Mouse (Mus musculus): ENCODE measurements around the gene Tcl1.
"Not testable (repeated sequence)": the region's sequence is repeated elsewhere in the genome, so short reads cannot be mapped to it uniquely, and the experiment has no call there.

Gene Tcl1

DNA sequence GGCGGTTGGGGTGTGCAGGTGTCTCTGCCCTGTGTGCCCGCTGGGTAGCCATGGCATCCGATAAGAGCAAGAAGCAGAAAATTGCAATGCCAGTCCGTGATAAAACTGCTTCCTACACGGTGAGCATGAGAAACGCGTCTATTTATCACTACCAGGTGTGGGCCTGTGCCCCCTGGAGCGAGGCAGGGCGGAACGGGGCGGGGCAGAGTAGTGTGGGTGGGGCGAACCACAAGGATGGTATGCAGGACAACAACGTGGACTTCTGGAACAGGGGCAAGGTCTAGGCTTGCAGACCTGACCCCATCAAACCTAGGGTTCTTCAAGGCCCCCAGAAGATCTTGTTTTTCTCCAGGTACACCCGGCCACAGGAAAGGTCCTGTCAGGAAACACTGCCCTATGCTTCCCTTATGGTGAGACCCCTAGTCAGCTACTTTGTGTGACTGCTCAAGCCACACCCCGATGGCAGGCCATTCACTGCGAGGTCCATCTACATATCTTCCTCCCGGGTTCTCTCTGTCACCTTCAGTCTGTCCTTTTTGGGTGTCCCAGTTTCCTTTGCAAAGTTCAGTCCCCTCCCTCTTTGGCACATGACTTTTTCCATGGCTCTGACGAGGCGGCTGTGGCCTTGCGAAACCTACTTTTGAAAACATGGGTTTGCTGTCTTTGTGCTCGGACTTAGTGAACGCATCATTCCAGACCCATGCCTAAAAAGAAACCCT lies at the start of gene Tcl1:
TSS of gene Tcl1 (minus strand) at position 193 of the 719 bp plus-strand sequence.
- DNase-seq (ENCODE audit: low spot score): no peak

DNA sequence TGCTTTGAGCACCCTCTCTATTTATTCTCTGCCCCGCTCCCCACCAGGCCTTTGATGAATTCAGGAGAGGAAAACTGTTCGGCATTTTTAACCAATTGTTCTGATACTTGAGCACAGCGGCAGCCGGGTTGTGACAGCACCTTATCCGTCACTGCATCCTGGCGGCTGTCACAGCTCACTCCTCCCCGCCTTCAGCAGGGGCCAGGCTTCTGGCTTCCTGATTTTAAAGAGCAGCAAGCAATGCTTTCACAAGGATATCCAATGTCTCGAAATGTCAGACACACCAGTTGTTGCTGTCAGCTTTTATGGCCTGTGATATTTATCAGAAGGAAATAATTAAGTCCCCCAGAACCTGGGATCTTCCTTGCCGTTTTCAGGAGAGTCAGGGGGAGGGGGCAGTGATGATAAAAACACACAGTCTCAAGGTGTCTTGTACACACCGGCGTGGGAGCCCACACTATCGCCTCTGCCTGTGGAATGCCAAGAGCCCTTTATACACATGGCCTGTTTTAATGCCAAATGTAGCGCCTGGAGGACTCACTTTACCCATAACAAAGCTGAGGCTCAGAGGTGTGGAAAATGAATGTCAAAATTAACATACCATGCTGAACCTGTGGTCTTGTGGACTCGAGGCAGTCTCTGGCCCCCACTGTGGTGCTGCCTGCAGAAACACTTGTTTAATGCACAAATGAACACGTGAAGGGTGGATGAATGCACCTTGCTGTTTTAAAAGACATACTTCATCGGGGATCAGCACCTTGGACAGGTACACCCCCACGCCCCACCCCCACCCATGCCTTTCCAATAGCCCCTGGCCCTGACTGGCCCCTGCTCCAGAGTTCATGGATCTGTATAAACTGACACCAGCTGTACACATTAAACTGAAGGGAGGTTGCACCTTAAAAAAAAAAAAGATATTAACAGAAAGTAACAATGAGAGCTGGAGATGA lies 48.7 kb upstream of the Tcl1 start:
- DNase-seq (ENCODE audit: low spot score): no peak

DNA sequence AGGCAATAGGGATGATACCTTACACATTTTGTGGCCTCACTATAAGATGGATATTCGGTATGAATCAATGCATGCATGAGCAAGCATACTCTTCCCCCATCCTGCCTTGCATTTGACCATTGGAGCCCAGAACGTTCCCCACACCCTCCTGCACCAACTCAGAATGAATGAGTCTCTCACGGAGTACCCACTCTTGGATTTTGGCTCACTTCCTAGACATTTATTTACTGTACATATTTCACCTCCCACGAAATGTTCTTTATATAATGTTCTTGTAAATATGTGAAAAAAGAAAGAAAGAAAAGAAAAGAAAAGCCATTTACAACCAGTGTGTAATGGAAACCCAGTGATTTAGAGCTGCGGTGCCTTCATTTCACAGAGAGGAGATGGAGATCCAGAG lies 44.5 kb upstream of the Tcl1 start:
- DNase-seq (ENCODE audit: low spot score): no peak

DNA sequence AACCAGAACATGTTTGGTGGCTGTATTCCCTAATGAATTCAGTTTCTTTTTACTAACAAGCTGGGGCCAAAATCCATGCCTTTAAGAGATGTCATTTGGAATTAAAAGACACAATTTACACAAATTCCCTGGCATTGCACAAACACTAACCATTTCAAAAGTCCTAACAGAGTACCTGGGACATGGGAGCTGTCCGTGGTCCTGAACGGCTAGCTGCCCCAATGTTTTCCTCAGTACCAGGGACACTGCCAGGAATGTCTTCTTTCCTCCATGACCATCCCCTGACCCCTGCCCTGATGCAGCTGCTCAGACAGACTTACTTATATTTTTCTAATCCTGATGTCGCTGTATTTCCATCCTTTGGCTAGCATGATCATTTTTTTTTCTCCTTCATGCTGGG lies 43.5 kb upstream of the Tcl1 start:
- peak; percentile 17 for DNase-seq (ENCODE audit: low spot score)

DNA sequence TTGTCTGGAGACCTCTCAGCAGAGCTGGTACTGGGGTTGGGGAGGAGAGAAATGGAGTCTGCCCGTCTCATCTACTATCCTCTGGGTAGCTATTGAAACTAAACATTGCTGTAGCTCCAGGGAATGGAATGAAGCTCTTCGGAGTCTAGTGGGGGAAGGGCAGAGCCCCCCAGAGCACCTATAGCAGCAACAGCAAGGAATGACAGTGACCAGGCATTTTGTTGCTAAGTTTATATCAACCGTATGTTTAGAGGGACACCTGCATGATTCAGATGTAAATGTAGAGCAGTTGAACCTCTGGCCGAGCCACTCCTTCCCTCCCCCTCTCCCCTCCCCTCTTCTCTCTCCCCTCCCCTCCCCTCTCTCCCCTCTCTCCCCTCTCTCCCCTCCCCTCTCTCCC lies 36.6 kb upstream of the Tcl1 start:
- no peak for DNase-seq (ENCODE audit: low spot score)

DNA sequence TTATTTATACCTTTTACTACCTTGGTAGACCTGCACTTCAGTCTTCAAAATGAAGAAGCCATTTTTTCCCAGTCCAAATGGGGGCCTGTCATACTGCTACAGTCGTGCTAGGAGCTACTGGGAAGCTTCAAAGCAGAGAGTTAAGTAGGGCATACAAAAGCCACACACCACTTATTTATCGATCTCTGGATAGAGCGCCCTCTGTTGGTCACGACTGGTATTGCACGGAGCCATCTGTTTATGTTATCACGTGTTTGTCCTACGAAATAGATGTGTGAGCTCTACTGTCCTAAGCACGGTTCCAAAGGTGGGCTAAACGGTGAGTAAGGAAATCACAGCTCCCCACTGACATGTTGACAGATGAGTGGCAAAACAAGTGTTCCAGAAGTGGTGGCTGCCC lies 36.2 kb upstream of the Tcl1 start:
- no peak for DNase-seq (ENCODE audit: low spot score)

DNA sequence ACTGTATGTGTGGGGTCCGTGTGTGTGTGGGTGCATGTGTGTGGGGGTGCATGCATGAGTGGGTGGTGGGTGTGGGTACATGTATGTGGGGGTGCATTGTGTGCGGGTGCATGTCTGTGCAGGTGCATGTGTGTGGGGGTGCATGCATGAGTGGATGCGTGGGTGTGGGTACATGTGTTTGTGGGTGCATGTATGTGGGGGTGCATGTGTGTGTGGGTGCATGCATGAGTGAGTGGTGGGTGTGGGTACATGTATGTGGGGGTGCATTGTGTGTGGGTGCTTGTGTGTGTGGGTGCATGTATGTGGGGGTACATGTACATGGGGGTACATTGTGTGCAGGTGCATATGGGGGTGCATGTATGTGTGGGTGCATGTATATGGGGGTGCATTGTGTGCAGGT lies 31.2 kb upstream of the Tcl1 start:
- no peak for DNase-seq (ENCODE audit: low spot score)

DNA sequence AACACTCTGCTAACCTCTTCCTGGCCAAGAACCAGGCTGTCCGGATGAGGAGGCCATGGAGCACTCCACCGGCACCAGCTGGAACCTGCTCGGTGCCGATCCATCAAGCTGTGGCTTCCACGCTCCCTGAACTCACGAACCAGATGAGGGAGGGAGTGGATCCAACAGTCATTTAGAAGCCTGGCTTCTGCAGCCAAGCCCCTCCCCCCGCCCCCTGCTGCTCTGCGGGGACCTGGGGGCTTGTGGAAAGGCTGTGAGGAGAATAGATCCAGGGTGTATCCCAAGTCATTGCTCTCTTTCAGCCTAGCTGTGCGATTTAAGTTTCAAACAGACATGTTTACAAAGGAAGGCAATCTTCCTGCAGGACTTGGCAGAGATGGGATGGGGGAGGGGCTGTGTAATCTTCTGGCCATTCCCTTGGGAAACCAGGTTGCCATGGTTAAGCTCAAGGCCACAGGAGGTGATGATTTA lies 26.2 kb upstream of the Tcl1 start:
- peak; percentile 1 for DNase-seq (ENCODE audit: low spot score)

DNA sequence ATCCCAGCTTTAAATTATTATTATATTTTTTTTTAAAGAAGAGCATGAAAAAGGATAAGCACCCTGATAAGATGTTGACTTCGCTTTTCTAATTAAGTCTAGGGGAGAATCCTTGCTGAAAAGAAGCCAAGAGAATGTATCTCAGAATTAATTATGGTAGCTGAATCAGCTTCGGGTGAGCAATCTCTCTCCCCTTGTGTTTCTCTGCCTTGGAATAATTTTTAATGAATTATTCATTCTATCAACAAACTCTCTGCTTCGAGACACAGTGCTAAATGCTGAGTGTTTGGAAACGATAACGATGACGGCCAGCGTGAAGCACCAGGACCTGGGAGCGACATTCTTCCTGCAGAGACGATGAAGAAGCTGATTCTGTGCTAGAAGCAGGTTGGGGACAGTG lies 16.5 kb upstream of the Tcl1 start:
- no peak for DNase-seq (ENCODE audit: low spot score)

DNA sequence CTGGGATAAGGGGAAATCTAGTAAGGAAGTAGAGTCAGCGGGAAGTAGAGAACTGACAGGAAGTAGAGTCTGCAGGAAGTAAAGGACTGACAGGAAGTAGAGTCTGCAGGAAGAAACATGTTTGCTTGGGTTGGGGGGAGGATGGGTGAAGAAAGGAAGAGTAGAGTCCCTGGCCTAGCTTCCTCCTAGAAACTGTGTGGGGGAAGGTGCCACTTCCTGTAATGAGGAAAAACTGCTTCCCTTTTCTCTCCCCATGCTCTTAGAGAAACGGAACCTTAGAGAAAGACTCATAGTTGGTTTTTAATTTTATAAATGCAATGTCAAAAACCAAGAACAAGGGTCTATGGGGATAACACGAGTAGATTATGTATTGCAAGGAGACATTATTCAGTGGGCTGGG lies 12.5 kb upstream of the Tcl1 start:
- DNase-seq (ENCODE audit: low spot score): no peak

DNA sequence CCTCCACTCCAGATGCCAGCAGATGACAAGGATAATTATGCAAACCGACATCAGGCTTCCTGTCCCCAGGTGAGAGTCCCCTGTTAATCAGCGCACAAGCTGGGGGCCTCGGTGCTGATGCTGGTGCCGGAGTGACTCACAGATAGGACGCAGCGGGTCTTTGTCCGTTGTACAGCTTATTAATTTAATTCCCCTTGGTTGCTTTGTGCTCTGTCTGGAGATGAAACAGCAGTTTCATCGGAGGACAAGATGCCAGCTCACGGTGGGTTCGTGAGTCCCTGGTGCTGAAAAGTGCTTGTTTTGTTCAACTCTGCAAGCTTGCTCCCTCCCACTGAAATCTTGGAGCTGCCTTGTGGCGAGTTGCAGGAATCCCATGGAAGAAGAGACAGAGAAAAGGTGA lies 11.8 kb upstream of the Tcl1 start:
- no peak for DNase-seq (ENCODE audit: low spot score)

DNA sequence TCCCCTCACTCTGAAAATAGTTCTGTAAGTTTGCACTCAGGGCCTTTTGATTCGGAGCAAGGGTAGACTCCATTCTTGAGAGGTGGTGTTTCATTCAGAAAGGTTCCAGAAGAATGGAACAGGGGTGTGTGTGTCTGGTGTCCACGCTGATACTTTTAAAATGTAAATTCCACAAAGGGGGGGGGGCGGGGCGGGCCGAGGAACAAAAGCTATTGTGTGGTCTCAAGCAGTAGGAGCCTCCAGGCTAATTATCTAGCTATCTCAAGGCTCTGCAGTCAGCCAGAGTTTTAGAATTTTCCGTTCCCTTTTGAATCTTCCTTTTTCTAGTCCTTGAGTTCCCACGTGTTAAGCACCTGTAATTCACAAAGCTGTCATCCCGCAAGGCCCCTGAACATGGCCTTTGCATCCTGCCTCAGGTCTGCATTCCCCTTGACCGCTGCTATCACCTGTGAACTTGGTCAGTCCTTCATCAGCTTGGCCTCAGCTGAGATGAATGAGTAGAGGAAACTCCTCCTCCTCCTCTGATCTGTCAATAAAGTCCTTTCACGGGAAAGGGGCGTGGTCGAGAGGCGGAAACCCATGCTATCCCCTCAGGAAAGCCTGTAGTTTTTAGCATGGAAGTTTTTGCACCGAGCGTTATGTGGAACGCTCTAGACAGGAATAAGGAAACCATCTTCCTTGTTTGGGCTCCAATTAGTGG lies 2.2 kb upstream of the Tcl1 start:
- DNase-seq (ENCODE audit: low spot score): no peak

DNA sequence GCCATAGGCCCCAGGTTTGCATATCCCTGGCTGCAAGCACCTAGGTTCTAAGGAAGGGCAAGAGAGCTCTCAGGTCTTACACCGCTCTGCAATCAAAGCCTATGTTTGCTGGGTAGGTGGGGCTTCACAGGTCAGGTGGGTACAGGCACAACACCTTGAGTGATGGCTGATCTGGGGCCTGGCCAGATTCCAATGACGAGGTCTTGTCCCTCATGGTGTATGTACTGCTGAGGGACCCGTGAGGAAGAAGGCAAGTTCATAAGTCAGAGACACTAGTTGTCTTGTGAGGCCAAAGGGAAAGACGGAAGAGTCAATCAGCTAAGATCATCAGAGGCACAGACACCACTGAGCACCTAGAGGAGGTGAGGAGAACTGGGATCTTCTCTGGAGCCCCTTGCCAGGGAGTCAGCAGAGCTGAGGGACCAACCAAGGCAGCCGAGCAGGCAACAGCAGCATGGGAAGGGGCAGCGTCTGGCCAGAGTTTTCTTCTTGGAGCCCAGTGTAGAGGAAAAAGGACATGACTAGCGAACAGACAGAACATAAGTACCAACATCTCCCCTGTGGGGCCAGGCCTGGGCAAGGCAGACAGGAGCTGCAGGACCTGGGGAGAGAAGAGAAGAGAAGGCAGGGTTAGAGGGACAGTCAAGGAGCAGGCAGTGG lies 5.4 kb downstream of the Tcl1 start:
- no peak for DNase-seq (ENCODE audit: low spot score)

DNA sequence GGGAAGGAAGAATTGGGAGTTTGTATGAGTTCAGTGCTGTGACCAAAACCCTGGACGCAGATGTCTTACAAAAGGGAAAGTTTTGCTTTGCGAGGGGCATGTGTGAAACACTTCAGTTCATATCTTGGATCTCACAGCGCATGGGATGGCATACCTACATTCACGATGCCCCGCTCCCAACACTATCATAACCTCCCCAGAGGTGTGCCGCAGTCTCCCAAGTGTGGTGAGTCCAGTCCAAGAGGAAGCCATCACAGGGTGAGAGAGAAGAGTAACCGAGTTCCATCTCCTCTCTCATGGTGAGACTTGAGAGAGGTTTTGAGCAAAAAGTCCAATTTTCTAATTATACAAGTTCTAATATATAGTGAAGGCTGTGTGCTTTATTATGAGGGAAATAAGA lies 13.4 kb downstream of the Tcl1 start:
- no peak for DNase-seq (ENCODE audit: low spot score)

DNA sequence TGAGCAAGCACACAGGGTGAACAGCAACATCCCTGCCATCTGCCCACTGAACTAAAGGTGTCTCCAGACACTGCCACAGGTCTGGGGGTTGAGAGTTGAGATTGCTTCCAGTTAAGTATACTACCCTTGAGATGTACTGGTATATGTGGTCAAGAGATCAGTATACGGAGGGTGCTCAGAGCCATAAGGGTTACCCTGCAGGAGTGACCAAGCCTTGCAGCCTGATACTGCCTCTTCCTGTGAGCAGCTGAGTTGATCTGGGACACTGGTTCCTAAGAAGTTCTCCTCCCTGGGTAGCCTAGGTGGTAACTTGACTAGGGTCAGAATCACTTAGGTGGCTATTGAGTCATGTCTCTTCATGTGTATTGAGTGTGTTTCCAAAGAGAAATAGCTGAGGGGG lies 14.2 kb downstream of the Tcl1 start:
- no peak for DNase-seq (ENCODE audit: low spot score)

DNA sequence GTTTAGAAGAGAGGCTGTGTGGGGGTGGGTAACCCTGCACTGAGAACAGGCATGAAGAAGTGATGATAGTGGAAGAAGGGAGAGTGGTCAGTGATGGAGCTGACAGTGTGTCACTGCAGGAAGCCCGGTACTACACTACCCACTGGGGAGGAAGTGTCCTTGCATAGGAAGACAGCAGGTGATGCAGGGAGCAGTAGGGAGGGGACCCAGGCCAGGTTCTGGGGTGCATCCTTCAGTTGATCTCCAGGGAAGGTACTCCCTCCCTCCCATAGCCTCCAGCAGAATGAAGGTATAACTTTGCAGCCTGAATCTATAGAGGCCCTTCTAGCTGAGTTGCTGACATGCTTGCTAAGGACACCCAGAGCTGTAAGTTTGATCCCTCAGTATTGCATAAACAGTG lies 15.5 kb downstream of the Tcl1 start:
- no peak for DNase-seq (ENCODE audit: low spot score)

DNA sequence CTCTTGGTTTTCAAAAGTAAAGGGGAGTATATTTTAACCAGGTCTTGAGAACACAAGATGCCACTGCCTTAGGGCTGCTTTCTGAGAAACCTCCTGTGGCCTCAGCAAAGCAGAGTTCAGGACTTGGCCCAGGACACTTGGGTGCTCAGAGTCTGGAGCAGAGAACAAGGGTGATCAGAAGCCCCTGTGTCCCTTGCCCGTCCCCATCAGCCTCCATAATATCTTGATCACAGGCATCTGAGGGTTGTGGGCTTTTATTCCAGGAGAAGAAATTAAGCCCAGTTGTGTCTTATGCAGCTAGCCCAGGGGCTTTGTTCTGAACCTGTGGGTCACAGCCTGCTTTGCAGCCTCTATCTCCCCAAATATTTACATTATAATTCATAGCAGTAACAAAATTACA lies 20.9 kb downstream of the Tcl1 start, which contains the start of gene Tcl1b4:
TSS of gene Tcl1b4 (plus strand) at position 301 of the 400 bp plus-strand sequence.
- DNase-seq (ENCODE audit: low spot score): not testable (repeated sequence)

DNA sequence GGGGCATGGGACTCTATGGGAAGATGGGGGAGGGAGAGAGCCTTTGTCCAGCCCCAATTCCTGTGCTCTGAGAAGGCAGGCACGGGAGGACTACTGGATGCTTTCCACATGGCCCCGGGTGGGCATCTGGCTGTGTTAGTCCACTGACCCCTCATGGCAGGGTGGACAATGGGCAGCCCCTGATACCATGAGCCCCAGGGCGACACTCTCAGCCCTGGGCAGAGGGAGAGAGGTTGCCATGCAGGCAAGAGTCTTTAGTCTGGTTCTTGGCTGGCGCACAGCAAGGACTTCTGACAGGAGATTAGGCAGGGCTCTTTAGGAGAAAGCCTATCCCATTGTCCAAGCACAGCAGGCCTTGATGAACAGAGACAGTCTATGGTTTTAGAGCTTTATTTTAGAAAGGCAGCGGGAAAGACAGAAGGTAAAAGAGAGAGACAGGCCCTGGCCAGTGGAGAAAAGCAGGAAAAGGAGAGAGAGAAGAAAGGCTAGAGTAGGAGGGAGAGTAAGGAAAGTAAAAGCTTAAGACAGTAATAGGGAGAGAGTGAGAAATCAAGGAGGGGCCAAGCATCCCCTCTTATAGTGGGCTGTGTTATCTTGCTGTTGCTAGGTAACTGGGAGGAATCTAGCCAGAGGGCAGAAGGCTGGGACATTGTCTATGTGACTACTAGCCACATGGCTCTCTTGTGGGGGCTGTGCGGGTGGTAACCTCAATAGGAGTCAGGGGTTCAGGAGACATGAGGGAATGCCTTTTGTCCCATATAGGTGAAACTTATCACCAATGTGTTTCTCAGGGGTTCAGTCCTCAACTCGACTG lies 22.7 kb downstream of the Tcl1 start:
- DNase-seq (ENCODE audit: low spot score): not testable (repeated sequence)

DNA sequence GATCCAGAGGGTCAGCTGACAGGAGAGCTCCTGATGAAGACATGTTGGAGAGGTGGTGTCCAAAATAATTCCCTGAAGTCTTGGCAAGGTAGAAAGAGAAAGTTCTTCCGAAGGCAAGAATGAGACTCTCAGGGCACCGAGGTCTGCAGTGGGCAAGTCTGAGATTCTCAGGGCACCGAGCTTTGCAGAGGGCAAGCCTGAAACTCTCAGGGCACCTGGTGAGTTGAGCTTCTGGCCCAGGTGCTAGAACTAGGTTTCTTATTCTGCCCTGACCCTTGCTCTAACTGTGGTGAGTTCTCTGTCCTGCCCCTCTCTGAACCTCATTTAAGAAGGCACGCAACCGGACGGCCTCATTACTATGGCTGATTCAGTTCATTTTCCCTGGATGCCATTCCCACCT lies 31.9 kb downstream of the Tcl1 start, which contains the start of gene Tcl1b3:
TSS of gene Tcl1b3 (plus strand) at position 301 of the 400 bp plus-strand sequence.
- DNase-seq (ENCODE audit: low spot score): not testable (repeated sequence)

DNA sequence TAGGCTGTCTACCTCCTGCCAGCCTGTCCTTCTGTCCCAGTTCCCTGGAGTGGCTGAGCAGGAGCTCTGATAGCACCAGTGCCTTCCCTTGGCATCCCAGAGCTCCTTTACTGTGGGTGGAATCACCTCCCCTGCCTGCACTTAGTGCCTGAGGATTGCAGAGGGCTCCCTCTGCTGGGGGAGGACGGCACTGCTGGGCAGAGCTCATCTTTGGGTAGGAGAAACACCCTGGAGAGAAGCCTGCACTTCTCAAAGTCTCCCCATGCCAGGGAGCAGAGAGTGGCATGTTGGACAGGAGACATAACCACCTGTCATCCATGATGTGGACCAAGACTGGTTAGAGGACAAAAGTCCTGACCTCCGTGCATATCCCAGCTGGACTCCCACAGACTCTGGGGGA lies 33.6 kb downstream of the Tcl1 start:
- DNase-seq (ENCODE audit: low spot score): not testable (repeated sequence)

All from ovary, postnatal 10 days (tissue).